Mouse (Mus musculus) E14TG2a.4 (cell line): ENCODE results near the gene Nrxn3.

Experiments
- CTCF ChIP-seq: conservative IDR thresholded peaks from 2 replicates; pipeline ENCODE4 v1.5.1; 2014; ENCODE audit warnings: low read length
- NANOG ChIP-seq: IDR thresholded peaks from 2 replicates; pipeline ENCODE4 v1.6.1; 2014; ENCODE audit warnings: borderline replicate concordance, low read length, mixed read lengths
- POU5F1 ChIP-seq: IDR thresholded peaks from 2 replicates; pipeline ENCODE4 v1.6.1; 2014; ENCODE audit warnings: low read length, borderline replicate concordance

- TF ChIP-seq CTCF, result no peak
- TF ChIP-seq POU5F1, result no peak
- no peak for TF ChIP-seq NANOG
These were observed 1560.3 kb downstream of the Nrxn3 start for GRCm38 (mm10) chr12:90283022-90283421.
